ENCODE assay signal across 13 mouse cellular contexts in genomic region chr13:101763149-101763548, GRCm38 (mm10). TPM values are rescaled to one million over a fixed set of nuclear protein-coding genes. Genes with fewer than 3 reads are reported as not detected.
A peak's percentile ranks its signal among the peaks of the same experiment; 100 is the strongest.
DNase-seq lines count a peak whose midpoint lies in the region; ATAC-seq and TF ChIP-seq lines count a peak whose summit lies in the region.
"Had no signal": no experiment of that assay in that cellular context is flagged by ENCODE, and none has a peak within 500 bp of the region (broad histone marks: within the 10 kb centered on the region; RNA-seq: fewer than 3 reads in every experiment).

No protein-coding gene starts in this region.

- H3K9me3 ChIP-seq in hindbrain, embryonic 14.5 days (ENCODE audit: control insufficient read depth, low read length), result no peaks in the 10 kb centered on the region
- H3K9me3 ChIP-seq in hindbrain, embryonic 13.5 days, result no peaks in the 10 kb centered on the region
- no peaks in the 10 kb centered on the region for H3K9me3 ChIP-seq in lung, postnatal 0 days (ENCODE audit: low read length)
- H3K9me3 ChIP-seq in embryonic facial prominence, embryonic 15.5 days (replicated peaks), result no peaks in the 10 kb centered on the region
- H3K9me3 ChIP-seq in stomach, embryonic 14.5 days (ENCODE audit: control insufficient read depth, low read depth, low read length), result no peaks in the 10 kb centered on the region
- H3K9me3 ChIP-seq: heart, embryonic 12.5 days had no signal

- peak; percentile 46 for TF ChIP-seq CTCF in lung, postnatal 0 days (IDR thresholded peaks at IDR 0.05)

- H3K9ac ChIP-seq in hindbrain, embryonic 14.5 days, result no peak overlapping the region
- no peak overlapping the region for H3K9ac ChIP-seq in hindbrain, embryonic 13.5 days
- H3K9ac ChIP-seq in lung, postnatal 0 days (replicated peaks; ENCODE audit: low read depth), result no peak overlapping the region
- H3K9ac ChIP-seq in embryonic facial prominence, embryonic 15.5 days, result no peak overlapping the region
- H3K9ac ChIP-seq in stomach, embryonic 14.5 days (replicated peaks; ENCODE audit: low read depth, low read length), result no peak overlapping the region
- H3K9ac ChIP-seq: heart, embryonic 12.5 days had no signal

- 81% methylated on average over 5 of the region's 5 CpGs for WGBS in hindbrain, embryonic 14.5 days
- 83% methylated on average over 5 of the region's 5 CpGs for WGBS in hindbrain, embryonic 13.5 days
- WGBS in lung, postnatal 0 days, result 78% methylated on average over 5 of the region's 5 CpGs
- 75% methylated on average over 5 of the region's 5 CpGs for WGBS in embryonic facial prominence, embryonic 15.5 days
- WGBS in stomach, embryonic 14.5 days, result 78% methylated on average over 5 of the region's 5 CpGs

- no peak for ATAC-seq in hindbrain, embryonic 14.5 days (ENCODE audit: low FRiP score)
- ATAC-seq in hindbrain, embryonic 13.5 days (ENCODE audit: low FRiP score), result no peak
- no peak for ATAC-seq in lung, postnatal 0 days
- no peak for ATAC-seq in embryonic facial prominence, embryonic 15.5 days (ENCODE audit: insufficient number of reproducible peaks, low FRiP score, low TSS enrichment, low read depth)
- ATAC-seq in stomach, embryonic 14.5 days (ENCODE audit: insufficient number of reproducible peaks, insufficient read depth, low FRiP score, low read depth), result no peak

- no peak for DNase-seq in hindbrain, embryonic 14.5 days (ENCODE audit: low spot score)
- DNase-seq in lung, postnatal 0 days (ENCODE audit: low spot score), result no peak
- DNase-seq in lung, postnatal 10 days, result no peak
- no peak for DNase-seq in spleen, adult 18-20 months
- no peak for DNase-seq in retina, embryonic 14.5 days (ENCODE audit: low spot score)
- DNase-seq: adrenal gland, postnatal 10 days; kidney, adult 18-20 months; lung, postnatal 4 days; thymus, postnatal 4 days had no signal

- H3K4me2 ChIP-seq in hindbrain, embryonic 14.5 days (replicated peaks), result peak overlapping the region; percentile 3; the same call in 1 of the 2 replicates
- no peak overlapping the region; the same call in 1 of the 2 replicates for H3K4me2 ChIP-seq in hindbrain, embryonic 13.5 days
- no peak overlapping the region for H3K4me2 ChIP-seq in lung, postnatal 0 days (replicated peaks; ENCODE audit: low read depth, low read length)
- H3K4me2 ChIP-seq in embryonic facial prominence, embryonic 15.5 days (replicated peaks), result peak overlapping the region; percentile 15; the same call in 1 of the 2 replicates
- H3K4me2 ChIP-seq in stomach, embryonic 14.5 days (replicated peaks; ENCODE audit: low read depth, low read length), result 0 out of 2 replicates have a peak overlapping the region, but pooled peaks have one; percentile 30
- H3K4me2 ChIP-seq: heart, embryonic 12.5 days had no signal

- no peak overlapping the region for H3K4me3 ChIP-seq in hindbrain, embryonic 14.5 days (replicated peaks; ENCODE audit: low read length)
- no peak overlapping the region for H3K4me3 ChIP-seq in hindbrain, embryonic 13.5 days
- no peak overlapping the region for H3K4me3 ChIP-seq in lung, postnatal 0 days (ENCODE audit: low read depth, low read length)
- no peak overlapping the region for H3K4me3 ChIP-seq in embryonic facial prominence, embryonic 15.5 days (replicated peaks)
- no peak overlapping the region for H3K4me3 ChIP-seq in stomach, embryonic 14.5 days (ENCODE audit: low read depth, low read length)
- H3K4me3 ChIP-seq: heart, embryonic 12.5 days had no signal

- 0 out of 2 replicates have a peak, but pooled peaks cover 3% of the 10 kb centered on the region for H3K36me3 ChIP-seq in hindbrain, embryonic 14.5 days (replicated peaks; ENCODE audit: control insufficient read depth, insufficient read depth)
- H3K36me3 ChIP-seq in hindbrain, embryonic 13.5 days, result no peaks in the 10 kb centered on the region
- no peaks in the 10 kb centered on the region for H3K36me3 ChIP-seq in lung, postnatal 0 days (ENCODE audit: insufficient read depth, low read length)
- H3K36me3 ChIP-seq in embryonic facial prominence, embryonic 15.5 days, result 0 out of 2 replicates have a peak, but pooled peaks cover 6% of the 10 kb centered on the region
- no peaks in the 10 kb centered on the region for H3K36me3 ChIP-seq in stomach, embryonic 14.5 days (ENCODE audit: control insufficient read depth, insufficient read depth, low read length)

- no peaks in the 10 kb centered on the region for H3K27me3 ChIP-seq in hindbrain, embryonic 14.5 days (ENCODE audit: control insufficient read depth, insufficient read depth, low read length)
- 0 out of 2 replicates have a peak, but pooled peaks cover 2% of the 10 kb centered on the region for H3K27me3 ChIP-seq in hindbrain, embryonic 13.5 days
- H3K27me3 ChIP-seq in lung, postnatal 0 days (replicated peaks; ENCODE audit: insufficient read depth, low read length), result no peaks in the 10 kb centered on the region
- H3K27me3 ChIP-seq in embryonic facial prominence, embryonic 15.5 days, result no peaks in the 10 kb centered on the region
- H3K27me3 ChIP-seq in stomach, embryonic 14.5 days (ENCODE audit: control insufficient read depth, insufficient read depth, low read length), result no peaks in the 10 kb centered on the region
- H3K27me3 ChIP-seq: heart, embryonic 12.5 days had no signal

- H3K4me1 ChIP-seq in hindbrain, embryonic 14.5 days (replicated peaks; ENCODE audit: control insufficient read depth, insufficient read depth, low read length), result peaks cover 37% of the 10 kb centered on the region
- peaks cover 70% of the 10 kb centered on the region for H3K4me1 ChIP-seq in hindbrain, embryonic 13.5 days (replicated peaks)
- peaks cover 55% of the 10 kb centered on the region for H3K4me1 ChIP-seq in lung, postnatal 0 days (ENCODE audit: insufficient read depth, low read depth, low read length)
- H3K4me1 ChIP-seq in embryonic facial prominence, embryonic 15.5 days, result peaks cover 70% of the 10 kb centered on the region
- H3K4me1 ChIP-seq in stomach, embryonic 14.5 days (ENCODE audit: control insufficient read depth, insufficient read depth, low read length), result peaks cover 62% of the 10 kb centered on the region

- no peak for TF ChIP-seq EP300 in lung, postnatal 0 days (IDR thresholded peaks at IDR 0.05)

- no peak overlapping the region for H3K27ac ChIP-seq in hindbrain, embryonic 14.5 days
- no peak overlapping the region for H3K27ac ChIP-seq in hindbrain, embryonic 13.5 days
- no peak overlapping the region for H3K27ac ChIP-seq in lung, postnatal 0 days (ENCODE audit: low read length)
- H3K27ac ChIP-seq in embryonic facial prominence, embryonic 15.5 days (replicated peaks), result no peak overlapping the region
- H3K27ac ChIP-seq in stomach, embryonic 14.5 days (ENCODE audit: low read length), result no peak overlapping the region

RNA-seq across cellular contexts. Expression of gene Pik3r1, which starts 4.9 kb away (rescaled TPM):
- polyA plus RNA-seq in hindbrain, embryonic 14.5 days (2014; fragmentation: Nextera tagmentation; extraction: Ambion mirVana), result 86.7 and 94.5 TPM in 2 replicates
- 46.8 and 46.9 TPM in 2 replicates for polyA plus RNA-seq in hindbrain, embryonic 13.5 days (2015; fragmentation: Nextera tagmentation; extraction: Ambion mirVana)
- 26.3 and 28.1 TPM in 2 replicates for polyA plus RNA-seq in lung, postnatal 0 days (2015; fragmentation: Nextera tagmentation; extraction: Ambion mirVana)
- polyA plus RNA-seq in embryonic facial prominence, embryonic 15.5 days (2015; fragmentation: Nextera tagmentation; extraction: Ambion mirVana), result 44.7 and 46.0 TPM in 2 replicates
- polyA plus RNA-seq in stomach, embryonic 14.5 days (2014; fragmentation: Nextera tagmentation; extraction: Ambion mirVana), result 95.5 and 98.3 TPM in 2 replicates

Comparison
In these comparisons a context has a peak if more than half of its experiments do, and no peak if none do; other contexts are left out.
1. H3K4me2 ChIP-seq: peak in hindbrain, embryonic 14.5 days (single experiment), embryonic facial prominence, embryonic 15.5 days (single experiment) and stomach, embryonic 14.5 days (single experiment); none in hindbrain, embryonic 13.5 days (single experiment) and lung, postnatal 0 days (single experiment).